In the genomic region with DNA sequence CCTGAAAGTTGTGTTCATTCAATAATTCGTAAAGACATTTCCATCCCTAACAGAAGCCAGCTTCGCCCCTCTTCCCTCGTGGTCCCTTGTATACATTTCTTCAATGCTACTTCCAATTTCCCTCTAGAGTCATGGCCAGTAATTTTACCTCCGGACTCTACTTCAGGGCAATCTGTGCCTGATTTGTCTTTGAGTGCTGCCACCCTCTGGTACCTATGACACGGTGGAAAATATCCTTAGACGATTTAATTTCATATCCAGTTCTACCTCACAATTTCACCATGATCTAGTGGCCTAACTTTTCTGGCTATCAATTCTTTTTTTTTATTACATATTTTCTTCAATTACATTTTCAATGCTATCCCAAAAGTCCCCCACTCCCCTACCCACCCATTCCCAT, we compare ENCODE assay signal across 29 mouse cellular contexts. TPM values are rescaled to one million over a fixed set of nuclear protein-coding genes. Genes with fewer than 3 reads are reported as not detected.
DNase-seq lines count a peak whose midpoint lies in the region; ATAC-seq and TF ChIP-seq lines count a peak whose summit lies in the region.
"Had no signal": no experiment of that assay in that cellular context is flagged by ENCODE, and none has a peak within 500 bp of the region (broad histone marks: within the 10 kb centered on the region; RNA-seq: fewer than 3 reads in every experiment).

No protein-coding gene starts in this region.

- no peak for TF ChIP-seq EP300 in heart, postnatal 0 days (IDR thresholded peaks at IDR 0.05; ENCODE audit: low read depth)

- ATAC-seq in heart, postnatal 0 days (ENCODE audit: insufficient read depth, low read depth): no peak
- ATAC-seq in common myeloid progenitor, adult 5-6 weeks (replicated peaks; ENCODE audit: low read depth, poor library complexity, severe bottlenecking): 0 out of 2 replicates have a peak, but pooled peaks have one; percentile 48
- no peak for ATAC-seq in erythroblast, adult 5-6 weeks (replicated peaks; ENCODE audit: low FRiP score, poor library complexity, severe bottlenecking)
- ATAC-seq: forebrain, embryonic 14.5 days; intestine, postnatal 0 days; liver, embryonic 12.5 days; liver, postnatal 0 days; midbrain, embryonic 15.5 days had no signal

- 72% methylated on average over 6 of the region's 6 CpGs for WGBS in heart, postnatal 0 days

- no peaks in the 10 kb centered on the region for H3K4me1 ChIP-seq in heart, postnatal 0 days (ENCODE audit: control insufficient read depth, insufficient read depth)
- H3K4me1 ChIP-seq: heart, embryonic 13.5 days; hindbrain, embryonic 13.5 days; liver, embryonic 12.5 days; midbrain, embryonic 15.5 days had no signal

- no peak overlapping the region for H3K4me3 ChIP-seq in heart, postnatal 0 days (ENCODE audit: low read depth, low read length)
- no peak overlapping the region for H3K4me3 ChIP-seq in layer of hippocampus, adult 2 months
- H3K4me3 ChIP-seq: heart, embryonic 13.5 days; hindbrain, embryonic 13.5 days; liver, embryonic 12.5 days; midbrain, embryonic 15.5 days had no signal

- DNase-seq in adrenal gland, postnatal 36 days: peak; percentile 1 to 3
- no peak for DNase-seq in adrenal gland, postnatal 10 days
- DNase-seq in heart, postnatal 0 days (ENCODE audit: low spot score): no peak
- no peak for DNase-seq in heart, postnatal 25 days (ENCODE audit: low spot score)
- DNase-seq in layer of hippocampus, adult 2 months (ENCODE audit: low spot score in 2 of 2): no peak
- DNase-seq in layer of hippocampus, postnatal 14 days (ENCODE audit: low spot score in 2 of 2): no peak
- DNase-seq: adrenal gland, adult 8-10 months; cerebellum, adult 18-20 months; cerebellum, postnatal 14 days; gastrocnemius, postnatal 10 days; heart, postnatal 14 days; kidney, postnatal 4 days; left cerebral cortex, postnatal 4 days; liver, postnatal 0 days; lung, postnatal 10 days; spleen, adult 18-20 months; thymus, adult 18-20 months; thymus, postnatal 25 days had no signal

- no peak overlapping the region for H3K27ac ChIP-seq in heart, postnatal 0 days (ENCODE audit: low read depth)
- H3K27ac ChIP-seq in layer of hippocampus, adult 2 months: no peak overlapping the region
- H3K27ac ChIP-seq: heart, embryonic 13.5 days; hindbrain, embryonic 13.5 days; liver, embryonic 12.5 days; macrophage; midbrain, embryonic 15.5 days had no signal

- H3K9me3 ChIP-seq in heart, postnatal 0 days (replicated peaks; ENCODE audit: control insufficient read depth, low read length): no peaks in the 10 kb centered on the region
- H3K9me3 ChIP-seq: heart, embryonic 13.5 days; hindbrain, embryonic 13.5 days; liver, embryonic 12.5 days; midbrain, embryonic 15.5 days had no signal

- H3K27me3 ChIP-seq in heart, postnatal 0 days (ENCODE audit: control insufficient read depth, insufficient read depth, low read length): no peaks in the 10 kb centered on the region
- H3K27me3 ChIP-seq: CH12.LX; heart, embryonic 13.5 days; hindbrain, embryonic 13.5 days; liver, embryonic 12.5 days; midbrain, embryonic 15.5 days had no signal

- no peak overlapping the region for H3K4me2 ChIP-seq in heart, postnatal 0 days (ENCODE audit: low read depth, low read length)
- H3K4me2 ChIP-seq: heart, embryonic 13.5 days; hindbrain, embryonic 13.5 days; liver, embryonic 12.5 days; midbrain, embryonic 15.5 days had no signal

- intact Hi-C loops in heart, postnatal 25 days (cut with DNase I): loop anchor here (2.0 kb wide), 1 partner anchor 94 kb away; no protein-coding TSS in a partner anchor

- no peak overlapping the region for H3K9ac ChIP-seq in heart, postnatal 0 days (replicated peaks; ENCODE audit: low read depth, low read length)
- H3K9ac ChIP-seq: heart, embryonic 13.5 days; hindbrain, embryonic 13.5 days; liver, embryonic 12.5 days; liver, postnatal 0 days; midbrain, embryonic 15.5 days had no signal

- no peaks in the 10 kb centered on the region for H3K36me3 ChIP-seq in heart, postnatal 0 days (replicated peaks; ENCODE audit: control insufficient read depth, insufficient read depth, low read length)
- H3K36me3 ChIP-seq: heart, embryonic 13.5 days; hindbrain, embryonic 13.5 days; liver, embryonic 12.5 days; midbrain, embryonic 15.5 days had no signal

- TF ChIP-seq CTCF in heart, postnatal 0 days (IDR thresholded peaks at IDR 0.05; ENCODE audit: low read depth): peak; percentile 37
- TF ChIP-seq CTCF in layer of hippocampus, adult 2 months (conservative IDR thresholded peaks at IDR 0.05): peak; percentile 65

RNA-seq across cellular contexts. Expression of gene Adamts3, which starts 49.9 kb away (rescaled TPM):
- 1 to 10 TPM; 5.2 to 5.6 TPM for total RNA-seq in adrenal gland, postnatal 36 days (2021)
- 1 to 10 TPM; 3.7 to 3.9 TPM for total RNA-seq in adrenal gland, postnatal 10 days (2021)
- 7.8 and 8.9 TPM in 2 replicates for total RNA-seq in heart, postnatal 0 days (2014; rRNA removed; ENCODE audit: low replicate concordance)
- 3.8 and 4.0 TPM in 2 replicates for polyA plus RNA-seq in heart, postnatal 0 days (2015; fragmentation: Nextera tagmentation; extraction: Ambion mirVana)
- total RNA-seq in heart, postnatal 25 days (2021): 1 to 10 TPM; 6.9 to 8.1 TPM
- 10 to 100 TPM; 25.5 to 27.1 TPM for total RNA-seq in layer of hippocampus, adult 2 months (2021)
- 10 to 100 TPM; 66.7 to 71.6 TPM for total RNA-seq in layer of hippocampus, postnatal 14 days (2021)
- total RNA-seq in common myeloid progenitor, adult 5-6 weeks (2017): 13.4 and 15.6 TPM in 2 replicates
- 0.42 and 1.9 TPM in 2 replicates for total RNA-seq in erythroblast, adult 5-6 weeks (2015; ENCODE audit: low replicate concordance)
- 0.68 and 1.7 TPM in 2 replicates for total RNA-seq in erythroblast, adult 5-6 weeks (2017; ENCODE audit: low replicate concordance)
- total RNA-seq: CH12.LX; neutrophil, adult 5-6 weeks had no signal
- polyA plus RNA-seq: macrophage had no signal

Comparison
In these comparisons a context has a peak if more than half of its experiments do, and no peak if none do; other contexts are left out.
1. DNase-seq: peak in adrenal gland, postnatal 36 days (2 of 2); none in adrenal gland, postnatal 10 days (single experiment), heart, postnatal 0 days (single experiment), heart, postnatal 25 days (single experiment), layer of hippocampus, adult 2 months (0 of 2) and layer of hippocampus, postnatal 14 days (0 of 2).